Mouse (Mus musculus): ENCODE measurements around the gene Pak3.

DNA sequence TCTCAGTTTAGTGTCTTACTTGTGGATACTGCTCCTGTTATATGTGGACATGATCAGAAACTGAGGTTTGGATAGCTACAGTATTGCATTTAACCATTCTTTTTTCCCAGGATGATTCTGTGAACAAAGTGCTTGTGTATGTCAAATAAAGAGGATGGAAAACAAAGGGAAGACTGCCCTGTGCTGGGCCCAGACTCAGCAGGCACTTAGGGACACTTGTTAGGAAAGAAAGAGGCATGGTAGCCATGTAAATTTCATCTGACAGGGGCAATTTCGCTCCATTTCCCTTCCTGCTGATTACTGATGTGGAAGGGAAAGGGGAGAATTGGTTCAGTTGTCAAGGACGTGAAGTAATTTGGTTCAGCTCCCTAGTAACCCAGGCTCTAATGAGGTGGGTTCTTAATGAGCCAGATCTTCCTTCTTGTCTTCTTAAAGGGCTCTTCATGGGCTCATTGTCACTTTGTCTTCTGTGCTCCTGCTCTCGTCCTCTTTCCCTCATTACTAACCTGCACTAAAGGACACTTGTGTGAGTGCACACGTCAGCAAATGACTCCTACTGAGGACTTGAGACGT lies 88.6 kb downstream of the Pak3 start:
- TF ChIP-seq CTCF (IDR thresholded peaks at IDR 0.05; ENCODE audit: extremely low read depth, insufficient read depth, low read length) (no peak), POLR2A (IDR thresholded peaks at IDR 0.05; ENCODE audit: extremely low read depth, insufficient read depth, low read length) (no peak)

All from cortical plate, adult 2 months (tissue).